Mouse (Mus musculus) NIH3T3 (cell line): ENCODE data around the gene Kifap3.
"Not testable (repeated sequence)": the region's sequence is repeated elsewhere in the genome, so short reads cannot be mapped to it uniquely, and the experiment has no call there.

Experiments
- DNase-seq: peaks from one replicate; pipeline ENCODE4 v3.0.0-alpha.2; 2012; ENCODE audit warnings: low read depth

Kifap3 gene

GRCm38 (mm10) chr1:163779336-163780115 lies at the start of gene Kifap3:
Kifap3 (plus strand) TSS chr1:163779583.
- peak; percentile 99 for DNase-seq

- not testable (repeated sequence) for DNase-seq
Observed at GRCm38 (mm10) chr1:163731166-163731565, 48.2 kb upstream of the Kifap3 start.

DNA sequence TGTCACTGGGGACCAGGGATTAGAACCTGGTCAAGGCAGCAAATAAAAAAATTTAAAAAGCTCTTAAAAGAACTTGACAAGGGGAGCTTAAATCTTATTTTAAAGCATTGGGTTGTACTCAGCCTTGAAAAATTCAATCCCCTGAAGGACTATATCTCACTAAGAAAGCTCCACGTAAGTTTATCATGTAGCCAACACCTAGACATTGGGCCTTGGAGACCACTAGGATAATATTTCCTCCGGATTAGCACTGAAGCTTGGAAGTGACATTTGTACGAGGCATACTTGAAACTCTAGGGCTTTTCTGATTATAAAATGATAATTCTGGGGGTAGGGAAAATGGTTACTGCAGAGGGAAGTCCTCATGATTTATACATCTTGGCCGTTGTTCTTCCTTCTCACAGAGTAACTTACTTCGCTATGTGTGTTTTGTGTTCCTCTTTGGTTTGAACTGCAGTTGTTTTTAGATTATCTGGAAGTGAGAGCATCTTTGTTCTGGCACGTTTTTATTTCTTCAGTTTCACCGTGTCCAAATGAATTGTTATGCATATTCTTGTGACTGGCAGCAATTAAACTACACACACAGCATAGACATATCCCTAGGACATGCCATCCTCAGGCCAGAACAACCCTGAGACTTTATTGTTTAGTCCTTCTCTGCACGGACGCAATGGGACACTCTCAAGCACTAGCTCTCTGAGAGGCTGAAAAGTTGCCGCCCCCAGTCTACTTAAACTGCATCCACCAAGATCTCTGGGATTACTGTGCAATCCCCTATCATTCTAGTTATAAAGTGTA lies 42.7 kb upstream of the Kifap3 start:
- no peak for DNase-seq

DNA sequence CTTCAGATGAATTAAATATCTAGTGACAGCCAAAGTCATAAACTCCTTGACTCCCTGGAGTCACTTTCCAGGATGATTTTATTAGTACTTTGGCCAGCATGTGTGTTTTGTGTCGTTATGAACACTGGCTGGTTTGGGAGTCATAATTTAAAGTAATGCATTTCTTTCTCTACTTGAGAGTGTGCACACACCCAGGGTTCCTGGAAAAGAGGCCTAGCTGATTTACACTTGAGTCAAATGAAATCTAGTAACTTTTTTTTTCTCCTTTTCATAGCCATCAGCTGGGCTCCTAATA lies 42.2 kb upstream of the Kifap3 start:
- no peak for DNase-seq

DNA sequence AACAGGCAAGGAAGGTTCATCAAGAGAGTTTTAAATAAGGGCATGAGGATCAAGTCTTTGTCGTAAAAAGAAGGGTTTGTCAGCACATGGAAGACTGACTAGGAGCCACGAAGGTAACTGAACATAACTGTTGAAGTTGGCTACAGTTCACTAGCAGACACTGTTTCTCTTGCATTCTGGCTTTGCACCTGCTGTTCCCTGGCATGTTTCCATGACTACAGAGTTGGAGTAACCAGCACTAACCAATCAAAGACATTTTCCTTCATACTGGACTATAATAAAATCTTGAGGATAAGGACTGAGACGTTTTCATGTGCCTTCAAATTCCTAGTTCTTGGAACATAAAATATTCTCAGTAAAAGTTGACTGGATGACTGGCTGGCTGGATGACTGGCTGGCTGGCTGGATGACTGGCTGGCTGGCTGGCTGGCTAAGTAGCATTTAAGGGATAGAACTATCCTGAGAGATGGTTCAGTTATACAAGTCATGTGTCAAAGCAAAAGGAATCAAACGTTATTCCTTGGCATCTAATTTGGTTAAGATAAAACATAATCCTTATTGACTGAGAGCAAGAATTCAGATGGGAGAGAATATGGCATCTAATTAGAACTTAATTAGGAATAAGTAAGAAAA lies 27.9 kb upstream of the Kifap3 start:
- DNase-seq, result no peak

- DNase-seq, result no peak
Observed at GRCm38 (mm10) chr1:163757462-163758207, 21.7 kb upstream of the Kifap3 start.

GRCm38 (mm10) chr1:163783577-163783976 lies 4.2 kb downstream of the Kifap3 start:
- not testable (repeated sequence) for DNase-seq

DNA sequence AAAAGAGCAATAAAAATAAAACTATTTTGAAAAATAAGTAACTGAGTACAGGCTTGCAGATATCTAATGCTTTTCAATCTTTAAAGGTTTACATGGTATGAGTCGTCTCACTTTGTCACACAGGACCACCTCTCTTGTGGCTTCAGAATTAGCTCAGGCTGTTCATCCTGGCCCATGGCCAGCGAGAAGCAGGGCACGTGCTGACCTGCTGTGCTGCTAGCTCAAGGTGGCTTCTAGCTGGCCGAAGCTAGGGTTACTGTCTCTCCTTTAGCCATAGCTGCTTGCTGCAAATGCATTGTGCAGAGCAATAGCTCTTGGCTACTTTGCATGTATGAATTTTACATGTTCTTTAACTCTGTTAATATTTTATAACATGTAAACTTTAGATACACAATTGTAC lies 42.0 kb downstream of the Kifap3 start:
- DNase-seq, result peak; percentile 41

DNA sequence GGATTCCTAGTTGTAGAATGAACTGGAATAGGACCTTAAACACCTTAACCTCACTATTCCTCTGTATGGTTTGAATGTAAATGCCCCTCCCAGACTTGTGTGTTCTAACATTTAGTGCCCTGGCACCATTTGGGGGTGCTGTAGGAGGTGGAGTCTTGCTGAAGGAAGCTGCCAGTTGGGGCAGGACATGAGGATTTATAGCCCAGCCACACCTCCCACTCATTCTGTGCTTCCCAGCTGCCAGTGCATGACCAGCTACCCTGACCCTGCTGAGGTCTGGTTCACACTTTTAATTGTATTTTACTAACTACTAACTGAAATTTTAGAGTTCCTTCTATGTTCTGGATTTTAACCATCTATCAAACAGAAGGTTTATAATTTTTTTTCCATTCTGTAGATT lies 50.1 kb downstream of the Kifap3 start:
- DNase-seq, result no peak

- DNase-seq, result peak; percentile 63
Observed at GRCm38 (mm10) chr1:163834066-163834465, 54.7 kb downstream of the Kifap3 start.

- no peak for DNase-seq
Observed at GRCm38 (mm10) chr1:163835062-163835461, 55.7 kb downstream of the Kifap3 start.

- not testable (repeated sequence) for DNase-seq
Observed at GRCm38 (mm10) chr1:163838482-163838881, 59.1 kb downstream of the Kifap3 start.

- DNase-seq, result no peak
Observed at GRCm38 (mm10) chr1:163840555-163840954, 61.2 kb downstream of the Kifap3 start.

GRCm38 (mm10) chr1:163842238-163842637 lies 62.9 kb downstream of the Kifap3 start:
- DNase-seq, result peak; percentile 69

DNA sequence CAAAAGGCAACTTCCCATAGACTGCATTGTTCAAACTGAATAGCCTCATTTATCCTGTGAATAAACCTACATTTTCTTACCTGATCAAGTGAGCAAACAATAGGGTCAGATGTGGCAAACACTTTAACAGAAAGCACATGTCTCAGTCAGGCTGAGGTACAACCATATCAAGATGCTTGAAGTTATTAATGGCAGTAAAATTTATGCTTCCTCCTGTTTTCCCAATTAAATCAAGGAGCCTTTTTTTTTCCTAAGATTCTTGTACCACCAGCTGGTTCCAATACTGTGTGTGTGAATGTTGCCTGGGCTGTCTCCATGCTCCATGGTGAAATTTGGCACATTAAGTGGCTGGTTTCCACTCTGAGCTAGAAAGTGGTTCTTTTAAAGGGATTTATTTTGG lies 64.5 kb downstream of the Kifap3 start:
- no peak for DNase-seq

GRCm38 (mm10) chr1:163852884-163853560 lies 73.6 kb downstream of the Kifap3 start:
- DNase-seq, result no peak

GRCm38 (mm10) chr1:163858420-163858819 lies 79.0 kb downstream of the Kifap3 start:
- DNase-seq, result no peak

DNA sequence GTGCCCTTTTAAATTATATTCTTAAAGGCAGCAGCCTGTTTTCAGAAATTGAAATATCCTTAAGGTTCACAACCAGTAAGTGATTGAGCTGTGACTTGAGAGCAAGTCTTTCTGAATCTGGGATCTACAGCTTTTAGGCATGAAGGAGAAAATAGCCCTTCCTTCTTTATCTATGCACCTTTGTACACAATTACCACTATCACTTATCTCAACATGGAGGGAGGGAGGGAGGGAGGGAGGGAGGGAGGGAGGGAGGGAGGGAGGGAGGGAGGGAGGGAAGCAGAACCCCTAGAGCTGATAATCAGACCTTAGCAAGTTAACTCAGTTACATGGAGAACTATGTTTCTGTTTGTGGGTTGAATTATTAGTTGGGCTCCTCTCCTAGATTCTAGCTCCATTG lies 82.2 kb downstream of the Kifap3 start:
- DNase-seq, result no peak

DNA sequence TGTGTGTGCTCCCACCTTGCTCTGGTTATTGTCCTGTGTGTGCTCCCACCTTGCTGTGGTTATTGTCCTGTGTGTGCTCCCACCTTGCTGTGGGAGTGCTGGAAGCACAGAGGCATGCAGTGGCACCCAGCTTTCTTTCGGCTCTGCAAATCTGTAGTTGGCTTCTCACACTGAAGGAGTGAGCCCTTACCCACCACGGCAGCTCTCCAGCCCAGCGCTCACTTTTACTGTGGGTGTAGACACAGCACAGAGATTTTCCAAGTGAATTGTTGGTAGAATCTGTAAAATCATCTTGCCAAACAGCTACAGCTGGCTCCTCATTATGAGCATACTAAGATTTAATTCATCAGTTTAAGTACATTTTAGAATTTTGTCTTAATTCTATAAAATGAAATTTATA lies 93.8 kb downstream of the Kifap3 start:
- no peak for DNase-seq

DNA sequence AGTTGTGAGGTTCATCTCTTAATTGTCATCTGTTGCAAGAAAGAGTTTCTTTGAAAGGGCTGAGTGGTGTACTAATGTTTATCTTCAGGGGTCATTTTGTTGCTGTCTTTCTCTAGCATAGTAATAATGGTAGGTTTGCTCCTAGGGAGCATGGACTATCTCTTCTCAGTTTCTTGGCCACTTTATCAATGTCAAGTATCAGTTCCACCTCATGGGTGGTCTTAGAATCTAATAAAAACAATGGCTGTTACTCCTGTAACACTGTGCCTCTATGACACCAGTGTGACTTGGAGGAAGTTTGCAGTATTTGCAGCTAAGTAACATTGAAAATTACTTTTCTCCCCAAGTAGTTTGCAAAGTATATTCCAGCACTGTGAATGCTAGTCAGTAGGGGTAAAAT lies 110.2 kb downstream of the Kifap3 start:
- no peak for DNase-seq

DNA sequence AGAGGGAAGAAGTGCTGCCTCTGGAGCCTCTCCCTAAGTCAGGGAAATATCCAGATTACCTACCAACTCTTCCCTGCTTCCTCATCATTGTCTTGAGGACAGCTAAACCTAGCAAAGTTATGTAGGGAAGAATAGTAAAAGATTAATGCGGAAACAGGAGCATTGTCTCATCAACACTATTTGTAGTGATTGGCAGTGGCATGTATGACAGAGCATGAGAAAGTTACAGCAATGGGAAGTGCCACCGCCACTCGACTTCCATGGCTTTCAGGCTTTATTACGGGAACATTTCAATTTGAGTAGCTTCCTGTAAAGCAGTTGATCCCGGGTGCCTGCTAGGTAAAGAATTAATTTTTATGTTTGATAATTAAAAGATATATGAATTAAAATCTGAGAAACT lies 113.9 kb downstream of the Kifap3 start:
- no peak for DNase-seq
